Mouse (Mus musculus) kidney, postnatal 25 days (tissue): ENCODE measurements at regions not wholly inside any gene's neighbourhood (a gene's known extent, or its start where the extent isn't known, plus 50 kb on each side); places are given as distances from the start of the nearest gene placed in this dataset.

Experiments
- DNase-seq, 2 experiments: peaks; one replicate each; pipeline ENCODE4 v3.0.0; 2021; ENCODE audit warnings: mixed read lengths in 2 of 2

DNA sequence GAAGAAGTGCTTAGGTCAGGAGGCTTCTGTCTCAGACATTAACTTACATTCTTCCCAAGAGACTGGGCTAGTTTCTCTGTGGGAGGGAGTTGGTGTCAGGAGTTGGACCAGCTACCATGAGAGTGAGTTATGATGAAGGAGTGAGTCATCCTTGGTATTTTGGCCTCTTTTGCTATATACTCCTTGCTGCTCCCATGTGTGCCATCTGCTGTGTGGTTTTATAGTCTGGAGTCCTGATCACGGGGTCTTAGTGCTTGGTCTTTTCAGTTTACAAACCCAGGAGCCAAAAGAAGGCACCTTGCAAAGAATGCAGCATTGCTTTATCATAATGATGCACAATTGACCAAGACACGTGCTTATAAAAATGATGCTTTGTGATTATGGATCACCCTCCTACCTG lies 56.6 kb downstream of the Zfp503 start:
- no peak for DNase-seq

DNA sequence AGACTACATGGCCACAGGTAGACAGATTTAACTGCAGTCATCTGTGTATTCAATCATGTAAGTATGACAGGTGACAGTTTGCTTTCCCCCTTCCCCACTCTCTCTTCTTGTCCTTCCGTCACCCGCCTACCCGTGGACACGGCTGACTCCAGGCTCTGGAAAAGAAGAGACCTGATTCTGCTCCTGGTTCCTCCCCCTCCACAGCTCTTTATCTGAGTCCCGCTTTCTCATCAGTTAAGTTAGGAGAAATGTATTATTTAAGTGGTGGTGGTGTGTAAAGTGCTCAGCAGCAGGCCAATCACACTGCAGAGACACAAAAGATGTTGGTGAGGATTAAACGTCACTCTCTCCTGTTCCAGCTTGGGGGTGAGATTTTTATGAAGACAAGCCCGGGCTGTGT lies 57.5 kb downstream of the Zfp503 start:
- no peak for DNase-seq

DNA sequence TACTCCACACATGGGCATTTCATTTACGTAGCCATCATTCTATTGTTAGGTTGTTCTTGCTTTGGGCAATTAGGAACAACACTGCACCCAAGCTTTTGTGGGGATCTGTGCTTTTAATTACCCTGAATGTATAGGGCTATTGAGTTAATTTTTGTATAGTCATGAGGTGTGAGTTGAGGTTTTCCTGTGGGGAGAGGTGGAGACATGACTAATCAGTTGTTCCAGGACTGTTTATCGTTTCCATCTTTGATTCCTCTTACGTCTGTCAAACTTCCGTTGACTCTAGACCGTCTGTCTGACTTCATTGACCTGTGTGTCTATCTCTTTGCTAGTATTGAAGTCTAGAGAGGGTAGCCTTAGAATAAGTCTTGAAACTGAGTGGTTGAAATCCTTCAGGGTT lies 60.4 kb downstream of the Zfp503 start:
- no peak for DNase-seq

DNA sequence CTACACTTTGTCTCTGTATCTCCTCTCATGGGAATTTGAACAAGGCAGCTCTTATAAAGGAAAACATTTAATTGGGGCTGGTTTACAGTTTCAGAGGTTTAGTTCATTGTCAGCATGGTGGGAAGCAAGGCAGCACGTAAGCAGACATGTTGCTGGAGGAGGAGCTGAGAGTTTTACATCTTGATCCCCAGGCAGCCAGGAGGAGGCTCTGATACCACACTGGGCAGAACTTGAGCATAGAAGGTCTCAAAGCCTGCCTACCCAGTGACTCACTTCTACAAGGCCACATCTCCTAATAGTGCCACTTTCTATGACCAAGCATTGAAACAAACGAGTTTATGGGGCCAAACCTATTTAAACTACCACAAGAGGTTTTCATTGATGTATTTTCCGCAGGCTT lies 67.9 kb upstream of the Comtd1 start:
- no peak for DNase-seq

DNA sequence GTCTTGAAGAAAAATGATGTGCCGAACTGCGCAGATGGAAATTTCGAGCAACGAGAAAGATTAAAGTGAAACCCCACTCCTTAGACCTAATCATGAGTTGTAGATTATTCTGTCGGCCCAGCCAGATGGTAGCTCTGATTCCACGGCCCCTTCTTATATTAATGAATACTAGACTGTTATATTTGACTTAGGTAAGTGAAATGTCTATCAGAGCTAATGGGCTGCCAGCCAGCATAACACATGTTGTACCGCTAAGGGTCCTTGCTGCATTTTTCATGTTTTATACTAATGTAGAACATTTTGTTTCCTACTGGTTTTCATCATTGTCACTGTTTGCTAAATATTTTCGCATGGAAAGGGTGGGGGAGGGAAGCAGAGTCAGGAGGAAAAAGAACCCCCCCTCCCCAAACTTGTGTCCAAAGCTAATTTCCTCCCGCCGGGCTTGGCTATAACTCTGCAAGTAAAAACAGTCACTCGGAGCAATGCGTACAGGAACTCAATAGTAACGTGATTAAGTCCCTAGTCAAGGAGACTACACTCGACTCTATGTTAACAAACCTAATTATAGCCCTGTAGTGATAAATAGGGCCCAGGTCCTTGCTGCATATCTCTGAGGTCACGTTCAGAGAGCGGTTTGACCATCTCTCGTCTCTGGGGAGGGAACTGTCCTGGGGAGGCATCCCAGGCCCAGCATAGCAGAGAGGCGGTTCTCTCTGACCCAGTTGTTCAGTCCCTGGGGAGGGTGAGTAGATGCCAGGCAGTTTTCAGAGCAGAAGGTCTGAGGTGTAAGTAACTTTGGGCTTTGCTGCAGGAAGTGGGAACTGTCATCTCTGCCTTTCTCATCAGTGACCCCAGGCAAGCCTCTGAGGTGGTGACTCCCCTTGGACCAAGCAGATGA lies 56.0 kb upstream of the Comtd1 start:
- DNase-seq = peak in 1 of 2 experiments; percentile 14

DNA sequence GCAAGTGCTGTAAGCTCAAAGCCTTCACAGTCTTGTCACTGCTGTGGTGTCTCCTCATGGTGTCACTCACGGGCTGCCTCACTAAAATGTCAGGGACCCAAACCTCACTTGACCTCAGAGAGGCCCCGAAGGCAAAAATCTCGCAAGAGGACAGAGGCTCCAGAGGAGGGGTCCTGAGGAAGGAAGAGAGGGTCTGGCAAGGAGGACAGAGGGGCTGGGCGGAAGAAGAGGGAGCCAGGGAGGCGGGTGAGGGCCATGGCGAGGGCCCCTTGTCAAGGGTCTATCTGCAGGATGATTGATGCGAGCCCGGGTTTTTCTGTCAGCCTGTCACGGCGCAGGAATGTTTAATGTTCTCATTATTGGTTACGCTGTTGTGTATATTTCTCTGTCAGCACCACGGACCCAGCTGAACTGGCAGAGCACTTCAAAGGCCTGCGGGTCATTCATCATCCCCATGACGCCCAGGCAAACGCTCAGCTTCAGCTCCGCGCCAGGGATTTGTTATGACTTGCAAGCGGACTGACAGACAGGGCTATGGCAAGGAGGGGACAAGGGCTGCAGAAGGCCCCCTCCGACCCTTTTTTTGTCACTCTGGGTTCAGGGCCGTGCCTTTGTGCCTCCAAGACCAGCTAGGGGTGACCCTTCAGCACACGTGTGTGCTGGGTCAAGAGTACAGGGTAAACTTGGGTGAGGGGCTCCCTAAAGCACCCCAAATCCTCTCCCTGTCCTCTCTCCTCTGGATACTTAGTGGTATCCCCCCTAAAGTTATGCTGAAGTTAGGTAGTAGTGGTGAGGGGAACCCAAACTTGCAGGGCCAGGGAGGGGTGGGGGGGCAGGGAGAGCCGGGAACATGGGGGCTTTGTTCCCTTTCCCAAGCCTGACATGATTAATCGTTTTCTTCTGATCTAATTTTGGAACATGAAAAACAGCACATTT lies 55.1 kb upstream of the Comtd1 start:
- peak; percentile 28 to 45 for DNase-seq

DNA sequence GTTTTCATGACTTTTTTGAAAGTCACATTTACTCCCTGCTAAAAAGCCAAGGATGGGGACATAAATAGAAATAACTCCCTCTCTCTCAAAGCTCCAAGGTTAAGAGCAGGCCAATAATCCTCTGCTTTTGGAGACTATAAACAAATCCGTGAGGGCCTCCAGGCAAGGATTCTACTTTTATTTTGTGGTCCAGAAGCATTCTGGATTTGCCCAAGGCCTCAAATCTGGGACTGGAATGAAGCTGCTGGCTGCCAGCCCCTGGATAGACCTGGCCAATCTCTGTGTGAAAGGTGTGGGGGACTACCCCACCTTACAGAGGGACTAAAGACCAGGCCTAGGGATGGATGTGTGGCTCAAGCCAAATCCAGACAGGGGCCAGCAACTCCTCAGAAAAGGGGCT lies 54.1 kb upstream of the Comtd1 start:
- no peak for DNase-seq

DNA sequence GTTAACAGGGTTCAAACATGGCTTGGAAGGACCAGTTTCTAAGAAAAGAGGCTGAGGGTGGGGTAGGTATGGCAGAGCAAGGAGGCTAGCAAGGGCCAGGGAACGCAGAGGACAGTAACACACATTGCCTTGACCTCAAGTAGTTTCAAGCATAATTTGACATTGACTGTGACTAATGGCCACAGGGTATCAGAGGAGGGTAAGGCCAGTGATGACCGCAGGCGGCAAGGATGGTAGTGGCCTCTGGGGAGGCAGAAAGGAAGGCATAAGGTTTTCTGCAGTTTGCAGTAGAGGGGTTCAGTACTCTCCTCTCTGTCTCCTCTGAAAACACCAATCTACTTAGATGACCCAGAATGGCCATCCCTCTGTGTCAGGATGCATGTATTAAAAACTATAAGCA lies 53.7 kb upstream of the Comtd1 start:
- no peak for DNase-seq

DNA sequence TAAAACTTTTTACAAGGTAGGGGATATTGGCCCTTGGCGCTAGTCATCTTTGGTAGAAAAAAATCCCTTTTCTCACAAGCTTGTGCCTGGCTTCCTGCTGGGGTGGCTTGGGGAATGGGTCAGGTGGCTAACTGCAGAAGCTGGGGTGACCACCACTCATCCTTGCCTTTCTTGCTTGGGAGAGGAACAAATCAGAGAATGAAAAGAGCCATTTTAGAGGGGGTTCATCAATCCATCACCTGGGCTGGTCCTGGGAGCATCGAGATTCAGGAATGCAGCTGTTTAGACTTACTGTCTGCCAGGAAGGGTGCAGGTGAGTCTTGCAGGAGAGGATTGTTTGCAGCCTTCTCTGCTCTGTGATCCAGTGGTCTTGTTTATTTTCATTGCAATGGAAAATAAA lies 52.2 kb upstream of the Comtd1 start:
- no peak for DNase-seq

DNA sequence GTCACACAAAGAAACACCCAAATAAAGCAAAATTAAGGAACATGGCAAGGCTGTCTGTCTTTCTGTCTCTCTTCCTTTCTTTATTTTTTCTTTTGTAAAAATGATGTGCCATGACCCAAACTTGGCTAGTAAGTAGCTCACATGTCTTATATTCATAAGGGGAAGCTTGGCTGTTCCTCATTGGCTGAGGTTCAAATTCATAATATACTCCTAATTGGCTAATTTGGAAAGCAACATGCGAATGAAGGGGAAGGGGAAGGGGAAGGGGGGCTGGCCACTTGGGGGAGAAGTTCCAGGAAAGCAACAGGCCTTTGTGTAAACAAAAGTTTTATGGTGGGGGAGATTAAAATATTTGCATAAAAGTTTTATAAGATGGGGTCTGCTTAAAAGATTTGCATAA lies 51.7 kb upstream of the Comtd1 start:
- DNase-seq = no peak
